Mouse (Mus musculus) intestine, embryonic 14.5 days (tissue): Measurements from ENCODE around the gene Bpifc. TPM values are rescaled to one million over a fixed set of nuclear protein-coding genes. Genes with fewer than 3 reads are reported as not detected.

Source experiments
- ATAC-seq: fragments of 200-750 bp; cut with Nextera tagmentation; replicated peaks from 2 replicates; pipeline ENCODE4 v1.8.0; 2017; ENCODE audit warnings: low read depth, moderate number of reproducible peaks, moderate TSS enrichment, moderate library complexity; ENCODE audit not compliant: low FRiP score, low TSS enrichment
- DNase-seq: peaks from one replicate; pipeline ENCODE4 v3.0.0-alpha.2; 2018; ENCODE audit warnings: low spot score
- H3K27ac ChIP-seq: fragments of 300-500 bp; sonication (generic); 2 replicates; pipeline ENCODE4 v1.5.1; 2014; ENCODE audit warnings: low read depth, mild to moderate bottlenecking, control low read depth
- H3K27me3 ChIP-seq: fragments of 300-500 bp; sonication (generic); replicated peaks from 2 replicates; pipeline ENCODE4 v1.6.1; 2014; ENCODE audit warnings: low read length, control low read depth; ENCODE audit not compliant: control insufficient read depth, insufficient read depth
- H3K36me3 ChIP-seq: fragments of 300-500 bp; sonication (generic); 2 replicates; pipeline ENCODE4 v1.6.1; 2014; ENCODE audit warnings: low read length, control low read depth; ENCODE audit not compliant: control insufficient read depth, insufficient read depth
- H3K4me1 ChIP-seq: fragments of 300-500 bp; sonication (generic); replicated peaks from 2 replicates; pipeline ENCODE4 v1.6.1; 2014; ENCODE audit warnings: low read length, control low read depth, mixed read lengths; ENCODE audit not compliant: control insufficient read depth, insufficient read depth
- H3K4me2 ChIP-seq: fragments of 300-500 bp; sonication (generic); 2 replicates; pipeline ENCODE4 v1.6.1; 2014; ENCODE audit warnings: low read length
- H3K4me3 ChIP-seq: fragments of 300-500 bp; sonication (generic); 2 replicates; pipeline ENCODE4 v1.5.1; 2014; ENCODE audit warnings: low read depth, low read length, control low read depth, mixed read lengths
- H3K9ac ChIP-seq: fragments of 300-500 bp; sonication (generic); 2 replicates; pipeline ENCODE4 v1.6.1; 2014; ENCODE audit warnings: mild to moderate bottlenecking, low read length
- H3K9me3 ChIP-seq: fragments of 300-500 bp; sonication (generic); 2 replicates; pipeline ENCODE4 v1.6.1; 2016; ENCODE audit warnings: low read length, control low read depth; ENCODE audit not compliant: control insufficient read depth
- WGBS: fragments of 180-500 bp; shearing (Covaris S2); extraction: QIAGEN DNeasy Blood & Tissue Kit; methylation state at CpG from one replicate; pipeline ENCODE4 v1.1.7; 2014; 5-methylcytosine and 5-hydroxymethylcytosine counted together
- polyA plus RNA-seq: library from polyadenylated mRNA; unstranded; fragments of >200 nt; fragmentation: Nextera tagmentation; extraction: Ambion mirVana; gene quantifications from 2 replicates; pipeline ENCODE4 v1.2.1, GENCODE M21; 2014

Gene Bpifc
- polyA plus RNA-seq, 1 experiment from 2014 or later = 0.07 TPM

- H3K9ac ChIP-seq = no peak overlapping the region
- no peak for ATAC-seq
Measured at GRCm38 (mm10) chr10:86006455-86006854, 5.2 kb downstream of the Bpifc start.

DNA sequence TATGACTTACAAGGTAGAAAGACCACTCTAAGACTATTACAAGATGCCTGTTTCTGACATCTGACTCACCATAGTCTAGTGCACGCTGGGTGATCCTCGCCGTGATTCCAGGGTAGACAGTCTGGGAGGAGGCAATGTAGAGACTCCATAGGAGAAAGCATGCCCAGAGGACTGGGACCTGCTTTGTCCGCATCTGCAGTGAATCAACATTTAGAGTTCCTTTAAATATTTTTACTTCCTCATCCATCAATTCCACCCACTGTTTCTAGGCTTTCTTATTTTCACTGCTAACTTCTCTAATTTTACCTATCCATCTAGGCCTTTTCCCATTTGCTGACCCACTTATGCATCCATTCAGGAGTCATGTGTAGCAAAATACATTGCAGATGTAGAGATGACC is 11.2 kb downstream of the Bpifc start:
- no peak overlapping the region for H3K27ac ChIP-seq
- no peak overlapping the region for H3K4me2 ChIP-seq
- H3K27me3 ChIP-seq = no peaks in the 10 kb centered on the region
- DNase-seq = no peak
- 0 out of 2 replicates have a peak, but pooled peaks cover 3% of the 10 kb centered on the region for H3K9me3 ChIP-seq
- no peaks in the 10 kb centered on the region for H3K4me1 ChIP-seq
- no peak overlapping the region for H3K9ac ChIP-seq
- no peaks in the 10 kb centered on the region for H3K36me3 ChIP-seq
- ATAC-seq = no peak
- H3K4me3 ChIP-seq = no peak overlapping the region
- 89% methylated on average over 4 of the region's 4 CpGs for WGBS

More at GRCm38 (mm10) chr10:86006455-86006854, 5.2 kb downstream of the Bpifc start:
- H3K9me3 ChIP-seq = no peaks in the 10 kb centered on the region
- 78% methylated on average over 5 of the region's 5 CpGs for WGBS
- H3K4me3 ChIP-seq = no peak overlapping the region
- H3K27me3 ChIP-seq = no peaks in the 10 kb centered on the region
- H3K36me3 ChIP-seq = no peaks in the 10 kb centered on the region
- H3K4me2 ChIP-seq = no peak overlapping the region
- no peak for DNase-seq
- no peak overlapping the region for H3K27ac ChIP-seq
- H3K4me1 ChIP-seq = no peaks in the 10 kb centered on the region

- H3K27me3 ChIP-seq = no peaks in the 10 kb centered on the region
- ATAC-seq (no peak), DNase-seq (no peak)
- no peaks in the 10 kb centered on the region for H3K36me3 ChIP-seq
- no peak overlapping the region for H3K27ac ChIP-seq
- H3K4me1 ChIP-seq = no peaks in the 10 kb centered on the region
- WGBS = 64% methylated on average over 5 of the region's 5 CpGs
- no peak overlapping the region for H3K4me3 ChIP-seq
- H3K9me3 ChIP-seq = 0 out of 2 replicates have a peak, but pooled peaks cover 3% of the 10 kb centered on the region
- H3K9ac ChIP-seq = no peak overlapping the region
- no peak overlapping the region for H3K4me2 ChIP-seq
Measured at GRCm38 (mm10) chr10:85994543-85995104, 17.1 kb downstream of the Bpifc start.

GRCm38 (mm10) chr10:85993836-85994235 is 17.9 kb downstream of the Bpifc start:
- no peak for ATAC-seq
- no peak overlapping the region for H3K27ac ChIP-seq
- H3K4me2 ChIP-seq = no peak overlapping the region
- H3K9me3 ChIP-seq = 0 out of 2 replicates have a peak, but pooled peaks cover 3% of the 10 kb centered on the region
- no peak overlapping the region for H3K9ac ChIP-seq
- H3K27me3 ChIP-seq = no peaks in the 10 kb centered on the region
- no peak overlapping the region for H3K4me3 ChIP-seq
- DNase-seq = no peak
- 89% methylated on average over 9 of the region's 9 CpGs for WGBS
- no peaks in the 10 kb centered on the region for H3K36me3 ChIP-seq
- H3K4me1 ChIP-seq = no peaks in the 10 kb centered on the region

GRCm38 (mm10) chr10:85992412-85992811 is 19.3 kb downstream of the Bpifc start:
- Histone ChIP-seq H3K27me3 (no peaks in the 10 kb centered on the region), H3K27ac (no peak overlapping the region), H3K4me1 (no peaks in the 10 kb centered on the region), H3K4me2 (no peak overlapping the region), H3K36me3 (no peaks in the 10 kb centered on the region), H3K9ac (no peak overlapping the region), H3K4me3 (no peak overlapping the region), H3K9me3 (no peaks in the 10 kb centered on the region)
- ATAC-seq = no peak
- 87% methylated on average over 4 of the region's 4 CpGs for WGBS
- no peak for DNase-seq

GRCm38 (mm10) chr10:85989412-85990115 is 22.1 kb downstream of the Bpifc start:
- ATAC-seq = no peak
- Histone ChIP-seq H3K27me3 (no peaks in the 10 kb centered on the region), H3K4me2 (no peak overlapping the region), H3K4me1 (no peaks in the 10 kb centered on the region), H3K36me3 (no peaks in the 10 kb centered on the region), H3K9me3 (no peaks in the 10 kb centered on the region), H3K27ac (no peak overlapping the region), H3K9ac (no peak overlapping the region), H3K4me3 (no peak overlapping the region)
- DNase-seq = no peak
- 77% methylated on average over 6 of the region's 6 CpGs for WGBS

DNA sequence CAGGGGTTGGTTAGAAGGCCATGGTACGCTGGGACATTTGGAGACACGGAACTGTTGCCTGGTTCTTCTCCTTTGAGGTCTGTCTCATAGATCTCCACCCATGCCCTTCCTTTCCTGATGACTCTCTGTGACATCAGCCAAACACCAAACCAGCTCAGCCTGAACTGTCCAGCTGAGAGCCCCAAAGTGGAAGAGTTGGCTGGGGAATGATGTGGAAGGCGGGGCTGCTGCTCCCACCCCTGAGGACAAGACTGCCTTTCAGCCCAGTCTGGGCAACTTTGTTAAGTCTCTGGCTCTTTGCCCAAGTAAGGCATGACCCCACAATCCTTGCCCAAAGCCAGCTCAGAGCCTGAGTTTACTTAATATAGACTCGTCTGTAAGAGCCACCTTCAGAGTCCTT is 38.8 kb downstream of the Bpifc start:
- Histone ChIP-seq H3K4me3 (no peak overlapping the region), H3K36me3 (no peaks in the 10 kb centered on the region), H3K4me1 (no peaks in the 10 kb centered on the region), H3K4me2 (no peak overlapping the region), H3K27ac (no peak overlapping the region), H3K9ac (no peak overlapping the region), H3K9me3 (0 out of 2 replicates have a peak, but pooled peaks cover 3% of the 10 kb centered on the region), H3K27me3 (no peaks in the 10 kb centered on the region)
- DNase-seq = no peak
- no peak for ATAC-seq
- 80% methylated on average over 4 of the region's 4 CpGs for WGBS

DNA sequence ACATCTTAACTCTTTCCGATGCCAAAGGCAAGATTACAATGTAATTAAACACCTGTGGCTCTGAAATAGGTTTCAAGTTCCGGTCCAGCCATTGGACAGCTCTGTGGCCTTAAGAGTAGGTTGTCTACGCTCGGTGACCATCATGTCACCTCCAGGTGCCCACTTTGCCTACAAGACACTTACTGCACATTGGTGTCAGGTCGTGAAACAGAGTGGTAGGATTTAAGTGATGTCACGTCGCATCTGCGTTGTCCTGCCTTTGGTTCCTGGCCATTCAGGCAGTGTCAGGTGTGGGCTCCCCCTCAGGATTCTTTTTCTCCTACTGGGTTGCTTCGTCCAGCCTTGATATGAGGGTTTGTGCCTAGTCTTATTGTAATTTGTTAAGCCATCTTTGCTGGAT is 39.9 kb downstream of the Bpifc start:
- Histone ChIP-seq H3K27me3 (no peaks in the 10 kb centered on the region), H3K4me1 (no peaks in the 10 kb centered on the region), H3K9ac (no peak overlapping the region), H3K9me3 (0 out of 2 replicates have a peak, but pooled peaks cover 3% of the 10 kb centered on the region), H3K4me3 (no peak overlapping the region), H3K4me2 (no peak overlapping the region), H3K27ac (no peak overlapping the region), H3K36me3 (no peaks in the 10 kb centered on the region)
- WGBS = 84% methylated on average over 9 of the region's 9 CpGs
- no peak for ATAC-seq
- DNase-seq = no peak
